Mouse (Mus musculus) right cerebral cortex, postnatal 14 days (tissue): ENCODE results near the gene Hist1h4c.

Experiments used
- DNase-seq: peaks from one replicate; pipeline ENCODE4 v3.0.0; 2022

Gene Hist1h4c

DNA sequence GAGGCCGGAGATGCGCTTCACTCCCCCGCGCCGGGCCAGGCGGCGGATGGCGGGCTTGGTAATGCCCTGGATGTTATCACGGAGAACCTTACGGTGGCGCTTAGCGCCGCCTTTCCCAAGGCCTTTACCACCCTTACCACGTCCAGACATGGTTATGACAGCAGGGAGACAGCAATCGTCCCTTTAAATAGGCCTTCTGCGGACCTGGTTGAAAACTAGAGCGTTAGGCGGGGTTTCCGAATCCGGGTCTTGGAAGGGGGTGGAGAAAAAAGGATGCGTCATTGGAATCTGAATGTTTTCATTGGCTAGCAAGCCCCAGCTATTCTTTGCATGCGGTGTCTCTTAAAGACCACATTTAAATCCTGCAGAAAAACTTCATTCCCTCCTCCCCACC is at the start of gene Hist1h4c:
Gene Hist1h4c, minus strand, starts transcription at position 155 of the 394 bp plus-strand sequence.
- peak; percentile 92 for DNase-seq

DNA sequence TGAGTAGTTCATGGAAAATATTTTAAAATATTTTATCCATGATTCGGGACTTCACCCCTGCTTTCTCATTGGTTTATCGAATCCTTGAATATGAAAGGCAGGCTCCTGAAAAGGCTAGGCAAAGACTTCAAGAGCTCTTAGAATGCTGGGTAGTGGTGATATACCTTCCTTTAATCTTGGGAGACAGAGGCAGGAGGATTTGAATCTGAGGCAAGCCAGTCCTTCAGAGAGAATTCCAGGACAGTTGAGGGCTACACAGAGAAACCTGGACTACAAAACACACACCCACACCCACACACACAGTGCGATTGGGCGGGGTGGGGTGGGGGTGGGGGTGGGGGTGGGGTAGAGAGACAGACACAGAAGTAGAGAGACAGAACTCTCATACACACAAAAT is 49.6 kb upstream of the Hist1h4c start:
- DNase-seq, result no peak

DNA sequence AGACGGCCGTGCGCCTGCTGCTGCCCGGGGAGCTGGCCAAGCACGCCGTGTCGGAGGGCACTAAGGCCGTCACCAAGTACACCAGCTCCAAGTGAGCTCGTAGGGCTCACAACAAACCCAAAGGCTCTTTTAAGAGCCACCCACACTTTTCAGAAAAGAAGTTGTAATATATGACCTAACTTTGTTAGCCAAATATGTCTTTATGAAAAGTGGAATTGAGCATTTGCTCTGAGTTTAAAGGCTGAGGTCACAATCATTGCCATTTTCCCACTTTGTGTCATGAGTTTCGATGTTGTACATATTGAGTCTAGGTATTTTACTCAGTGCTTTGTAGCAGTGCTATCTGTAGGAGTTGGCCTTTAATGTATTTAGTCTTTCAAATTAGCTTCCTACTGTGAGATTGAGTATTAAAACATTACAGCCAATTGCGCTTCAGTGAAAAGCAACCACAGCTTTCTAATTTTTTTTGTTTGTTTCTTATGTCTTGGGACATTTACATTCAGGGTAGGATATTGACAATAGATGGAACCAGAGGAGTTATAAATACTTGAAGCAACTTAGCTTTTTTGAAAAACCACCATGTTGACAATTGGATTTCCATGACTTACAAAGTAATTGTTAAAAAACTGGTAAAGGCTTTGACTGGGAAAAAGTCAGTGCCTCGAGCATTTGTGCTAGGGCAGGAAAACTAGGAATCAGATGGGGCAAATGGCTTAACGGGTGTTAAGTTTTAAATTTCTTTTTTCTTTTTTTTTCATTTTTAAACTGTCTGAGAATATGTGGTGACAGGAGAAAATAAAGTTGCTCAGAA is 49.0 kb upstream of the Hist1h4c start:
- DNase-seq, result no peak

DNA sequence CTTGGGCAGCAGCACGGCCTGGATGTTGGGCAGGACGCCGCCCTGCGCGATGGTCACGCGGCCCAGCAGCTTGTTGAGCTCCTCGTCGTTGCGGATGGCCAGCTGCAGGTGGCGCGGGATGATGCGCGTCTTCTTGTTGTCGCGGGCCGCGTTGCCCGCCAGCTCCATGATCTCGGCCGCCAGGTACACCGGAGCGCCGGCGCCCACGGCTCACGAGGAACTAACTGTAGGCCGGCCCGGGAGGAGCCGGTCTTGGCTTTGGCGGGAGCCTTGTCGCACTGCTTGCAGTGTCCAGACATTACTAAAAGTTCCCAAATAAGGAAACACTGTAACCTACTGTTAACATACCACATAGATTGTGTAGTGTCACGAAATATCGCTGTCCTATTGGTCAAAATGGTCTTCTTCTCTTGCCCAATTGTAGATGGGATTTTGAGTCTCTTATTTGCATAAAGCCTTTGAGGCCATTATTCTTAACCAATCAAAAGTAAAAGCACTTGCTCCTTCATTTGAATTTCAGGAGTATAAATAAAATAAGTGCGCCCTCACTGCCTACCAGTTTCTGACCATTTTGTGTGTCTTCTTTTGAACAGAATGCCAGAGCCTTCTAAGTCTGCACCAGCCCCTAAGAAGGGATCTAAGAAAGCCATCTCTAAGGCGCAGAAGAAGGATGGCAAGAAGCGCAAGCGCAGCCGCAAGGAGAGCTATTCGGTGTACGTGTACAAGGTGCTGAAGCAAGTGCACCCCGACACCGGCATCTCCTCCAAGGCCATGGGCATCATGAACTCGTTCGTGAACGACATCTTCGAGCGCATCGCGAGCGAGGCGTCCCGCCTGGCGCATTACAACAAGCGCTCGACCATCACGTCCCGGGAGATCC is 48.2 kb upstream of the Hist1h4c start, which contains the start of gene Hist1h2bb:
Gene Hist1h2bb, plus strand, starts transcription at position 534 of the 880 bp plus-strand sequence.
- peak; percentile 52 for DNase-seq

DNA sequence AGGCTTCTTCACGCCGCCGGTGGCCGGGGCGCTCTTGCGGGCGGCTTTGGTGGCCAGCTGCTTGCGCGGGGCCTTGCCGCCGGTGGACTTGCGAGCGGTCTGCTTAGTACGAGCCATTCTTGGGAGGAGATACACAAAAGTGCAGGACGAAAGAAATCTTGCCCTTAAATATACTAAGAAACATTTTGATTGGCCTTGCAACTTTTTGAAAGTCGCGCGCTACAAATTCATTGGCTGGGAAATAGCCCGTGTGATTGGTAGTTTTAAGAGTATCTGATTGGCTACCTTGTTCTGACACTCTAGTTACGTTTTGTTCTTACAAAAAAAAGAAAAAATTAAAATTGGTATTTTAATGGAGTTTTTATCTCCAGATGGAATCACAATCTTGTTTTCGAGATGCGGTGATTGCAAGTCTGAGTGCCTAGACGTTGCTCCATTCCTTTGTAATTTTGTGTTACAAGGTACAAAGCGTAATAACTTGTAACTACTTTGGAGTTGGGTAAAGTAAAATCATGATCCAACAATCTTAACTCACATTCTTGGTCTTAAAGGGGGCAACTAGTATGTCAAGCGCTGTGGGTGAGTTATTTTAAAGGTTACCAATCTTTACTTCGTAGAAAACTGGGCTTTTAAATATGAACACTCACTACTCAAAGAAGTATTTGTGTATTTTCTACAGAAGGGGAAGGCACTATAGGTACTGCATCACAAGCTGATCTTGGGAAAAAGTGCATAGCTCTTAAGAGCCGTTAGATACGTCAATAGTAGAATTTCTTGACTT is 47.3 kb upstream of the Hist1h4c start, which contains the start of gene Hist1h3c:
Gene Hist1h3c, minus strand, starts transcription at position 222 of the 781 bp plus-strand sequence.
- DNase-seq, result peak; percentile 85

DNA sequence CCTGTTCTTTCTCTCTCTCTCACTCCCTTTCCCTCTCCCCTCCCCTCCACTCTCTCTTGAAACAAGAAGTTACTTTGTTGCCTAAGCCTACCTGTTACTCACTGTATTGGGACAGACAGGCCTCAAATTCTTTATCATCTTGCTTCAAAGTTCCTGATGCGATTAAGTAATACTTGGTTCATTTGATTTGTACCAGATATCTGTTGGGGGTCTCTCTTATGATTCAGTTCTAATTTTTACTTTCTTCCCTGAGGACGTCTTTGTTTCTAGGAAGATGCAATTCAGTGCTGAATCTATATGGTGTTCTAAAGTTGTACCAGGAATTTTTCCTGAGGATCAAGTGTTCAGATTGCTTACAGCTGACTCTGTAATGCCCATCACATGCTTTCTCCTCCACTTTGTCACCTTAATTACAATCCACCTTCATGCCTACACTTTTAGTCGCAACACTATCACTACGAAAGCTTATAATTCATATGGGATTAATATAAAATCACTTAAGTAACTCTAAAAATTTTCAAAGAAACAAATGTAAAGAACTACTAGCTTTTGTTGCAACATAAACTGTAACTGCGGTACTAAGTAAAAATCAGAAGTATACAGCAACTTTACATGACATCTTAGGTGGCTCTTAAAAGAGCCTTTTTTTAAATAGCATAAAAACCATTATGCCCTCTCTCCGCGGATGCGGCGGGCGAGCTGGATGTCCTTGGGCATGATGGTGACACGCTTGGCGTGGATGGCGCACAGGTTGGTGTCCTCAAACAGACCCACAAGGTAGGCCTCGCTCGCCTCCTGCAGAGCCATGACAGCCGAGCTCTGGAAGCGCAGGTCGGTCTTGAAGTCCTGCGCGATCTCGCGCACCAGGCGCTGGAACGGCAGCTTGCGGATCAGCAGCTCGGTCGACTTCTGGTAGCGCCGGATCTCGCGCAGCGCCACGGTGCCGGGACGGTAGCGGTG is 46.4 kb upstream of the Hist1h4c start:
- no peak for DNase-seq

DNA sequence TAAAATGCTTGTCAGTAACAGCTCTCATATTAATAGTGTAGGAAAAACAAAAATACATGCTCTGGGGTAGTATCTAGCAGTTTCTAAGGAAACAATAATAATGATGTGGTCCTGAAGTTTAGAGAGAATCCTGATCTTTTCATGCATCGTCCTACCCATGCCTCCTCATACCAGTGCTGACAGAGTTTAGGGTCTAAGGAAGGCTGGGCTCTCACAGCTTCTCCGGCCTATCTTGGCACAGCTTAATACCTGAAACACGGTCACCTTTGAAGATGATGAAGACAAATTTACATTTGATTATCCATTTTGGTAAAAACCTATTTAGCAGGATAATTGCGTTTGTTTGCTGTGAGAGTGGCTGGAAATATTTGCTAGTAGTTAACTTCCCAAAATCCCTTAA is 45.7 kb upstream of the Hist1h4c start:
- DNase-seq, result no peak

DNA sequence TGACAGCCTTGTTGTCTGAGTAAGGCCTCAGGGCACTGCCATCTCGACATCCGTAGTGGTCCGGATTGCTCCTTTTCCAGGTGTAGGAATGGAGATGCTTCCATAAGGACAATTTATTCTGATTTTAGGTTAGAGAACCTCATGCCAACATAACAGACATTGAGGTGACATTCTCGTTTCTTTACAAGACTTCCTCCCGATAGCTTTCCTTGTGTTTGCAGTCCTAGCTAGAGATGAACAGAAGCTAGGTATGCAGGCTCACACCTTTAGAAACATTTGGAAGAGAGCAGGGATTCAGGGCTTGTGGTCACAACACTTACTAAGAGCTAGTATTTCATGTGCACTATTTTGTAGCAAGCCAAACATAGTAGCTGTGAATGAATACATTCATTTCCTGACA is 45.0 kb upstream of the Hist1h4c start:
- no peak for DNase-seq

DNA sequence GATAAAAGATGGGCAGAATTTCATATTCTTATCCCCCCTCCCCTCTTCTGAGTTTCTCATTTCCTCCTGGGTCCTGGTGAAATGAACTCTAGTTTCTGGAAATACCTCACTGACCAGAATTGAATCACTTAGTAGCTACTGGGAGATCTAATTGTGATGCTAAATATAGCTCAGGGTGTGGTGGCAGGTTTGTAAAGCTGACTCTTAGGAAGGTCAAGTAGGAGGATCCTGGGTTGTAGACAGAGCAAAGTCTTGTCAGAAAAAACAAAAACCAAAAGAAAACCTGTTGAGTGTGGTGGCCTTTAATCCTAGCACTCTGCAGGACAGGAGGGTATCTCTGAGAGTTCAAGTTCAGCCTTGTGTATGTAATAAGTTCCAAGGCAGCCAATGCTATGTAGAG is 43.8 kb upstream of the Hist1h4c start:
- no peak for DNase-seq

DNA sequence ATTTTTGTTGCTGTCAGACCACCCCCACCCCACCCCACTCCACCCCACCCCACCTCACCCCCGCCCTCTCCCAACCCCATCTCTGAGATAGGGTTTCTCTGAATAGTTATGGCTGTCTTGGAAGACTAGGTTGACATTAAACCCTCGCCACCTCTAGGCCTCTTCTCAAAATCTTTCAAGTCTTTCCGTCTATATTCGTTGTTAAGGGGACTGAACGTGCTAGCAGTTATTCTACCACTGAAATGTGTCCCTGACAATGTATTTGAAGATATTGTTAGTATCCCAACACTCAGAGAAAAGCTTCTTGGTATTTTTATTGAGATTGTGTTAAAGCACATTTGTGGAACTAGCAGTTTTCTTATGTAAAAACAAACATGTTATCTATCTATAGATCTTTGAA is 42.7 kb upstream of the Hist1h4c start:
- DNase-seq, result no peak

DNA sequence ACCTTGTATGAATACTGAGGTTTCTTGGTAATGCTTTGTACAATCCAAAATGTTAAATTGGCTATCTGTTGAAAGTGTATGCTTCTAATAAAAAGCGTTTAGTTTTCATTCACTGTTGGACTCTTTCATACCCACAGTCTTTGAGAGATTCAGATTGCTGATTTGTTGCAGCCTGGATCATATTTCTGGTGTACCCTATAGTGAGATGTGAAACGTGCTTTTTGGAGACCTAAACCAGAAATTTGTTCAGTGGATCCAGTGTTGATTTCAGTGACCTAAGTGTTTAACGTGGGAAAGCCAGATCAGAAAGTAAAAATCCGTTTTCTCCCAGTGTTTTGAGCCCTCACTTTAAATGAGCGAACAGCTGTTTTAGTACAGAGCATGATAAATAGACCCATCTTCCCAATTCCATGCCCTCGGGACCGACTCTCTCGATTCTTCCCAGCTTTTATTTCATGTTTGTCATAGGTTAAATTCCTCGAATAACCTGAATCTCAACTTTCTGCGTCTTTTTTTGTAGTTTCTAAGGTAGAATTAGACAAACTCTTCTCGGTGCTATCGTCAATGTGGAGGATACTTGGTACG is 42.1 kb upstream of the Hist1h4c start:
- no peak for DNase-seq

DNA sequence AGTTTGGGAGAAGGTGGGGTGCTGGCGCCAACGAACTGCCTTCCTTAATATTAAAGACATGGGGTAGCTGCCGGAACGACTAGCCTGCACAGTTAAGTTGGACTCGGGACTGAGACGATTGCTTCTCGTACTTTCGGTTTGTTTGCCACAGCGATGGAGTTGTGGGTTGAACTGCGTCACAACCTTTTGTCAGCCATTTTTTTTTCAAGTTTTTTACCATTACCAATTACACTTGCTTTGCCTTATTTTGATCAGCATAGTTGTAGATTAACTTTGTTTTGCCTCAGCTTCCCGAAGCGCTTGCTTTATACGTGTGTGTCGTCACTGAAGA is 41.6 kb upstream of the Hist1h4c start:
- no peak for DNase-seq

DNA sequence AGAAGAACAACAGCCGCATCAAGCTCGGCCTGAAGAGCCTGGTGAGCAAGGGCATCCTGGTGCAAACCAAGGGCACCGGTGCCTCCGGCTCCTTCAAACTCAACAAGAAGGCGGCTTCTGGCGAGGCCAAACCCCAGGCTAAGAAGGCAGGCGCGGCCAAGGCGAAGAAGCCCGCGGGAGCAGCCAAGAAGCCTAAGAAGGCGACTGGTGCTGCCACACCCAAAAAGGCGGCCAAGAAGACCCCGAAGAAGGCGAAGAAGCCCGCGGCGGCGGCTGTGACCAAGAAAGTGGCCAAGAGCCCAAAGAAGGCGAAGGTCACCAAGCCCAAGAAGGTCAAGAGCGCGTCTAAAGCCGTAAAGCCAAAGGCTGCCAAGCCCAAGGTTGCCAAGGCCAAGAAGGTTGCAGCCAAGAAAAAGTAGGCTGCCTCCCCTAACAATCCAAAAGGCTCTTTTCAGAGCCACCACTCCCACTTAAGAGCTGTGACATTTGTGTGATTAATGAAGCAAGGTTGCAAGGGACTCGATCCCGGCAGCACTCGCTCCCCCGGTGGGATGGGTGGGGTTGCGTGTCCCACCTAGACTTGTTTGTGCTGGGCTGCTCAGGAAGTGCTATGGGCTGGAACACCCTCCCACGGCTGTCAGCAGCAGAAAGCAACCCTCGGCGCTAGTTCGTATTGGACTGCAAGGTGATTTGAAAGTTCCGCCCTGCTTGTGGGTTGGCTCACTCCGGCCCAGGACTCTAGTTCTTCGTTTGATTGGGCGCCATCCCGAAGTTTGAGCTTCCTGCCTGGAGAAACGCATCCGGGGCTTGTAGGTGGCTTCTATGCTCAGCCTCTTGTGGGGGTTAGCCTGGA is 41.0 kb upstream of the Hist1h4c start:
- peak; percentile 87 for DNase-seq

DNA sequence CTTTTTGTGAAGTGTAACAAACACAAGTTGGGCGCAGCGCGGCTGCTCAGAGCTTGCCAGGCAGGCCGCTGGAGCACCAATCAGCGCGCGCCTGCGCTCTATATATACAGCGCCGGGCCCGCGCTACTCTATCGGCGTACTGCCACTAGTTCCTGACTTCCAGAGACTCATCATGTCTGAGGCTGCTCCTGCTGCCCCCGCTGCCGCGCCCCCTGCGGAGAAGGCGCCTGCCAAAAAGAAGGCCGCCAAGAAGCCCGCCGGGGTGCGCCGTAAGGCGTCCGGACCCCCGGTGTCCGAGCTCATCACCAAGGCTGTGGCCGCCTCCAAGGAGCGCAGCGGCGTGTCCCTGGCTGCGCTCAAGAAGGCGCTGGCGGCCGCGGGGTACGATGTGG is 40.4 kb upstream of the Hist1h4c start, which contains the start of gene Hist1h1c:
Gene Hist1h1c, plus strand, starts transcription at position 132 of the 392 bp plus-strand sequence.
- peak; percentile 86 for DNase-seq

DNA sequence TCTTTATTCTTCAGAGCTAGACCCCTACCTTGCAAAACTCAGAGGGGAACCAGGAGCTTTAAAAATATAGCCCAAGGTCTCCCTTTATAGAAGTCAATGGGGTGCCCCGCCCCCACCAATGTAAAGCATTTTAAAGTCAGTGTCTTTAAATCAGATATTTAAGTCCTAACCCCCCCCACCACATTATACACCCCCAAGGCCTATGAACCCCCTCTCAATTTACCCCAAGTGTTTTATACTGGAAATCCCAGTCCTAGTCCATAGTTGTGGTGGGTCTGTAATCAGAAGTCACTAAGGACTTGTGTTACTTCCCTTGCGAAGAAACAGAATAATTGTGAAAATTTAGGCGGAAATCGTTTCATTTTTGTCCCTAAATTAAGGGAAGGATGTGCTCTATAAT is 39.8 kb upstream of the Hist1h4c start:
- no peak for DNase-seq

DNA sequence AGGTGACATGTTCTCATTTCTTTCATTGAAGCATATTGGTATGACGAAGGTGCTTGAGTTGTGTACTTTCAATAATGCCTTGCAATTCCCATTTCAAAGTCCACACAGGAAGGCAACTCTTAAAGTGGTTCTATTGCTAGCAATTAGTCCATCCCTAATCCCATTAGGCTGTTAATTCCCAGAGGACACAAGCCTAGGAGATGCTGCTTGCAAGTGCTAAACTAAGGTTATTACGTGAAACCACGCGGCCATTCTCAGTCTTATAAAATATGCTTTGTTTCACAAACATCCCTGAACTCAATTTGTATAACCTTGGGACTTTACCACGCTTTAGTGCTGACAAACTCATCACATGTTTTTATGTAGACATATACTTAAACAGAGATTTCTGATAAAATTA is 38.8 kb upstream of the Hist1h4c start:
- no peak for DNase-seq

DNA sequence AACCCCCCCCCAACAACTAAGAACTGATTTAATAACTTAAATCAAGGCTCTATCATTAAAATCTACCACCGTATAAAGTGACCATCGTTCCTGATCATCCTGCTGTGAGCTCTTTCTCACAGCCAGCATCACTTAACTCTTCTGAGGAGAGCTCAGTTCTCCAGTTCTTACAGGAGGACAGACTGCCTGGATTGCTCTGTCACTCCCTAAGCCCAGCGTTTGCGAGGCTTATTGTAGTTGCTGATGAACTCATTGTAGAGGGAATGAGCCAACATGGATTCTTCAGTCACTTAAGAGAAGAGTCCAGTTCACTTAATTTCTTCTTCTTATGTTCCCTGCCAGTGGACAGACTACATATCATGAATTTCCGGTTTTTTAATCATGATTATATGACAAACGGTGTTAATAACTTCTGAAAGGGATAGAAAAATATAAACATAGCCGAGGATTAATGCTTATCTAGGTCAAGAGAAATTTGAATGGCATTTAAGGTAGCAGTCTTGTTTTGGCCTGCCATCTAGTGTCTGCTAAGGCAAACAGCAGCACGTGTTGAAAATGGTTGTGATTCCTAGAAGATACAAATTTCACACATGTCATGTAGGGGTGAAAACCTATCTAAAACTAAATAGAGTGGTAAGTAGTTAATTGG is 34.0 kb upstream of the Hist1h4c start:
- no peak for DNase-seq

DNA sequence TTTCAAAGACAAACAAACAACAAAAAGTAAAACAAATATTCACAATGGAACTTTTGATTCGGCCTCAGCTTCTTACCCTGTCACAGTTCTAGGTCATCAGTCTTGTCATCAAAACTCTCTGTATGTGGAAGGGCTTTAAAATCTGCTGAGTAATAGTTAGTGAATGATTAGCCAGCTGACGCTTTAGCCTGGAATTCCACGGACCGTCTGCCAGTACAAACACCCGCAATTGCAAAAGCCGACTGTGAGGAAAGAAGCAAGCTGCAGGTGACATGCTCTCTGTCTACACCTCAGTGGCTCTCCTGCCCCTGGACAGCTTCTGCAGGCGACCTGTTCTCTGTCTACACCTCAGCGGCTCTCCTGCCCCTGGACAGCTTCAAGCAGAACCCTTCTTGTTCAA is 32.2 kb upstream of the Hist1h4c start:
- no peak for DNase-seq

DNA sequence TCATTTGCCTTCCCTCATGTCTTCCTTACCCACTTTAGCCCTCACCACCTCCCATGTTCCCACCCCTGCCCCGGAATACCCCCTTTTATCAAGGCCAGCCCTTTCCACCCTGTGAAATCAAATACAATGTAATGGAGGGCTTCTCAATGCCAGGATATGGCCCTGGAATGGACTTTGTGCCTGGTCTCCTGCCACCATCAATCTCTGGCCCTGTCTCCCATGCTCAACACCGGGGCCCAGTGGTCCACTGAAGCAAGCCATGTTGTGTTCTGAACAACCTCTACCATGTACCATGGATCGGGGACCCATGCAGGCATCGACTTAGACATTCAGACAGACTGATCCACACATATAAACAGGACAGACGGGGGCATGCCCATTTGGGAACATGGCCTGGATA is 31.5 kb upstream of the Hist1h4c start:
- no peak for DNase-seq

DNA sequence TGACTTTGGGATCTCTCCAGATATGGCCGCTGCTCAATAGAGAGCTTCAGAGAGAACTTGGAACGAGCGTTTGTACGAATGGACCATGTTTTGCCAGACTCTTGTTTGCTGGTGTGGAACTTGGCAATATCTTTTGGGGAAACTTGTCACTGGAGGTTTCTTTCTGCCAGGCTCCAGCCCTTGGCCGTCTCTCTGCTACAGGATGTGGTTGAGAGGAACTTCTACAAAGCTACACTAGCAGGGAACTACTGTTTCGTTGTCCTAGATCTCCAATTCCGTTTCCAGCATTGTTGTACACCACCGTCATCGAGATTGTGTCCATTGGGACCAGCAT is 30.9 kb upstream of the Hist1h4c start:
- no peak for DNase-seq
